Mouse (Mus musculus): ENCODE measurements around the gene Map2k7.
A peak's percentile ranks its signal among the peaks of the same experiment; 100 is the strongest.
"Not testable (repeated sequence)": the region's sequence is repeated elsewhere in the genome, so short reads cannot be mapped to it uniquely, and the experiment has no call there.

The Map2k7 gene

GRCm38 (mm10) chr8:4226739-4227347 is 11.7 kb upstream of the Map2k7 start, which contains the start of gene Lrrc8e:
Gene Lrrc8e (plus strand): TSS chr8:4226827.
- DNase-seq (ENCODE audit: low read depth, low spot score): no peak

DNA sequence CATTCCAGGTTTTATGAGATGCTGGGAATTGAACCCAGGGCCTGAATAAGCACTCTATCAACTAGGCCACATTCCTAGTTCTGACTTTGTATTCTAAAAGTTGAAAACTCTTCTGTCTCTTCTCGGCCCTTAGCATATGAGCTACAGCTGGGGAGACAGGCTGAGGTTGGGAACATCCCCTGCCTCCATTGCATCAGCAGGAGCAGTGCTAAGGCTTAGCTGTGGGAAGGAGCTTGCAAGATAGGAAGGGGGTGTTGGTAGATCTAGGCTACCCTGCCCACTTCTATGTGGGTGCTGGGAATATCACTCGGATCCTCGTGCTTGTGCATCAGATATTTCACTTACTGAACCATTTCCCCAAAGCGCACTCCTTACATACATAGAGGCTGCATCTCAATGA is 10.6 kb upstream of the Map2k7 start:
- DNase-seq (ENCODE audit: low read depth, low spot score): no peak

DNA sequence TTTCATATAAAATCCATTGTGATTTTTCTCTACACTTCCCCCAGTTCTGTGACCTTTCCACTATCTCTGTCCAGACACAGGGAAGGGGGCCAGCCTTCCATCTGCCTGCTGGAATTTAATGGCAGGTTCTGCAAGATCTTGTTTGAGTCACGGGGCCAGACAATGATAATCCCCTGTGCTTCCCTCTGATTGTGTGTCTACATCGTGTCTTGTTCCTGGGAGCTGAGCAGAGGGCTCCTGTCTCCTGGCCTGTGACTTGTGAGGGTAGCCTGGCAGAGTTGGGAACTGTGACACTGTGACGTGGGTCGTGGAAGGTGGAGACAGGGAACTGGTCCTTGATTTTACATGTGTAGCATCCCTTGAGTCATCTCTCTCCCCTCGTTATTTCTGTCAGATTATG is 8.8 kb upstream of the Map2k7 start:
- no peak for DNase-seq (ENCODE audit: low read depth, low spot score)

- no peak for DNase-seq (ENCODE audit: low read depth, low spot score)
These were observed 7.8 kb upstream of the Map2k7 start for GRCm38 (mm10) chr8:4230612-4231351.

DNA sequence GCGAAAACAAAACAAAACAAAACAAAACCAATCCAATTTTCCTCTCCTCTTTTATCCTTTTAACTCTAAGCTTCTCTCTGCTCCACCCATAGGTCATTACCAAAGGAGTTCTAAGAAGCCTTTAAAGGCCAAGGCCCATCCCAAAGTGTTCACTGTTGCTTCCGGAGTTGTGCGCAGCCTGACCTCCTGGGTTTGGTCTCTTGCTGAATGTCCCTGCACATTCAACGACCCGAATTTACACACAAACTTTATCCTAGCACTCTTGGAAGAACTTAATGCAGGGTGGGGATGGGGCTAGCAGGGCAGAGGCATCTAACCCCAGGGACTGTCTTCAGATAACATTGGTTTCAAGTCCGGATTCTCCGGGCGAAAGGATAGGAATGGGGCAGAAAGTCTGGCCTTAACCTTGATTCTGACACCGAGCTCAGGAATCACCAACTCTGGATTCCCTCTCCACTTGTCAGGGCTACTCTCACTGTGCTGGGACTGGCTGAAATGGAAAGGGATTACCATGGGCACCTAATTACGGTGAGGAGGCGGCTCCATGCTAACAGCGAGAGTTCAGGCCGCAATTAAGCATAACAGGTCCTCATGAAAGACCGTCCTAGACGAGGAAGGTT is 616 bp upstream of the Map2k7 start:
- DNase-seq (ENCODE audit: low read depth, low spot score): no peak

DNA sequence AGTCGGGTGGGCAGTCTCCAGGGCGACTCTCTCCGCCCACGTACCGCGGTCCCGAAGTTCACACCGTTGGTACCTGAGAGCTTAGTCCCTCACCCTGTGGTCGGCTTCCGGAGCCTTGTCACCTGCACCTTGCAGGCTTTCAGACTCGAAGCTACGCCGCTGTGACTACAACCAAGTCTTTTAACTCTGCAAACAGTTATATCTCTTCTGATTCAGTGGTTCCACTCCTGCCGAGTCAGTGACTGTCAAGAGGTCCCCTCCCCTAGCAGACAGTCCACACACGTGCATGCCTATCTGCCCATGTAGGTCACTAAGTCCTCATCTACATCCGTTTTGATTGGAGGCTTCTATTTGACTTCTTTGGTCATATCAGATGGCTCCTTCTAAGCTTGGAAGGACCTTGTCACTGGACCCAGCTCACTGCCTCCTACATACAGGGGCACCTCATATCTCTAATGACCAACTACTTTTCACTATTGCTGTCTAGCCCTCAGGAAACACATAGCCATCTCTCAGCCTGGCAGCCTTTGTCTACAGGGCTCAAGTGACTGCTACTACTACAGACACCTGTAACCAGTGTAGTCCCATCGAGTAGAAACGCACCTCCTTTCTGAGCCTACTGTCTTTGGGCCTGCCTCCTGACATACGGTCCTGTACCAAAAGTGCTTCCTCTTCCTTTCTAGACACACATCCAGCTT is 802 bp downstream of the Map2k7 start:
- peak; percentile 44 for DNase-seq (ENCODE audit: low read depth, low spot score)

DNA sequence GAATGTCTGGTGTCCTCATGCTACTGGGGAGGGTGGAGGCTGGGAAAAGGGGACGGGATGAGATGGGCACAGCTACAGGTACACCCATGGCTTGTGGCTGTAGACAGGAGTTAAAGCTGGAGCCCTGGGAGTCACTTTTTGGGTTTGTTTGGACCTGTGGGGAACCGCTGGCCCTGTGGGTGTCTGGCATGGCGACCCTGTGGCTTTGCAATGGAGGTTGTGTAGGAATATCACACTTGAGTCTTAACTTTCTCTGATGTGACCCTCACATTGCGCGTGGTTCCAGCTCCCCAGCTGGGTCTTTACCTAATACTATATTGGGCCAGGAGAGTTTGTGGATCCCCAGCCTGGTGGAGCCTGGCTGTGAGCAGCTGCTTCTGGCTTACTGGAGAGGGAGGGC is 6.5 kb downstream of the Map2k7 start:
- DNase-seq (ENCODE audit: low read depth, low spot score): no peak

- DNase-seq (ENCODE audit: low read depth, low spot score): no peak
These were observed 7.2 kb downstream of the Map2k7 start for GRCm38 (mm10) chr8:4245737-4246136.

GRCm38 (mm10) chr8:4247241-4247640 is 8.7 kb downstream of the Map2k7 start:
- DNase-seq (ENCODE audit: low read depth, low spot score): no peak

- DNase-seq (ENCODE audit: low read depth, low spot score): no peak
These were observed 9.5 kb downstream of the Map2k7 start, which contains the start of gene Tgfbr3l for GRCm38 (mm10) chr8:4247951-4248540. Gene Tgfbr3l (plus strand): TSS chr8:4248214.

DNA sequence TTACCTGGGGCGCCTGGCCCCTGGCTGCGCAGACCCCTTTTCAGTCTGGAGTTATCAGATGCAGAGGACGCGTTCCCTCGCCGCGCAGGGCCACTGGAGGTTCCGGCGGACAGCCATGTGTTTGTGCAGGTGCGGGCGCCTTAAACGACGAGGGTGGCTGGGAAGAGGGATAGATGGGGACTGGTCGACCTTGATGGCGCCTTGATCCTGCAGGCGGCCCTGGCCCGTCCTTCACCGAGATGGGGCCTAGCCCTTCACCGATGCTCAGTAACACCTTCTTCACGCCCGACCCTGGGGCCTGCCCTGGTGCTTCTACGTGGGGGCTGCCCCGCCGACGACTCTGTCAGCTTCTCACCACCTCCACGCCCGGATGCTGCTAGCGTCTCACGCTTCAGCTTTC is 10.7 kb downstream of the Map2k7 start:
- no peak for DNase-seq (ENCODE audit: low read depth, low spot score)

DNA sequence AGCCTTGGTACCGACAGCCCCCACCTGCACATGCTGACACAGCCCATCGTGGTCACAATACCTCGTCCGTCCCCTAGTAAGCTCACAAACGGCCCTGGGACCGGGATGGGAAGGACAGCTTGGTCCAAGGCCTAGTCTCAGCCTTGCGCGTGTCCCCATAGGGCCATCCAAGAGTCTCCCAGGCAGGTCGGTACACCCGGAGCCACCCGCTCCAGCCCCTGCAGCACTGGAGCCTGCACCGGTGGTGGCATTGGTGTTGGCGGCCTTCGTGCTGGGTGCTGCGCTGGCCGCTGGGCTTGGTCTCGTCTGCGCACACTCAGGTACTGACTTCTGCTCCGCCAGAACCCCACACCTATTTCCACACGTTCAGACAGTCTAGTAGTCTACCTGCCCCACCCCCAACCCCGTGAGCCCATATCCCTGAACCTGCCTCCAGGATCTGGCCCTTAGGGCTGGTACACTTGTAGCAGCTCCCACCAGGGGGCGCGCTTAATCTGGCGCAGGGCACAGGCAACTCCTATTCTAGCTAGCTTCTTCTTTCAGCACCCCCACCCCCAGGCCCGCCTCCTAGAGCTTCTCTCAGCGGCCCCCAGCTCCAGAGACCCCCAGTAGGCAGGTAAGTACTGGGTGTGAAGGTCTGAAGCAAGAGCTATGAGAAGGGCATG is 11.9 kb downstream of the Map2k7 start:
- DNase-seq (ENCODE audit: low read depth, low spot score): peak; percentile 93

GRCm38 (mm10) chr8:4252116-4252760 is 13.7 kb downstream of the Map2k7 start:
- DNase-seq (ENCODE audit: low read depth, low spot score): peak; percentile 87

GRCm38 (mm10) chr8:4252934-4253841 is 14.6 kb downstream of the Map2k7 start, which contains the start of gene Snapc2:
Gene Snapc2 (plus strand): TSS chr8:4253080.
- peak; percentile 99 for DNase-seq (ENCODE audit: low read depth, low spot score)

DNA sequence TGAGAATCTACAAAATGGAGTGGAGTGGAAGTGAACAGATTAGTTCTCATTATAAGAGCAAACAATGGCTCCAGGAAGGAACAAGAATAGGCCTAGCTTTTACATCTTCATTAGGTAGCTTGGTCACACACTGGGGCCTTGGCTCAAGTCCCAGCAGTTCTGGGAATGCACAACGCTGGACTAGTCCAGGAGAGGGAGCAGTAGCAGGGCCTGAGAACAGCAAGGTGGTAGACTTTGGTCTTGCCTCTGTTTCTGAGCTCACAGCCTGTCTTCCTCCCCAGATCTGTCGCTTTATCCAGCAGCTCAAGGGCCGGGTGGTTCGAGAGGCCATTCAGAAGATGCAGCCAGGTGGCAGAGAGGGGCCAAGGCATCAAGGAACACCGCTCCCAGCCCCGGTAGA is 15.5 kb downstream of the Map2k7 start:
- peak; percentile 95 for DNase-seq (ENCODE audit: low read depth, low spot score)

- DNase-seq (ENCODE audit: low read depth, low spot score): not testable (repeated sequence)
These were observed 16.9 kb downstream of the Map2k7 start for GRCm38 (mm10) chr8:4255471-4255870.

- no peak for DNase-seq (ENCODE audit: low read depth, low spot score)
These were observed 18.4 kb downstream of the Map2k7 start for GRCm38 (mm10) chr8:4256911-4257310.

DNA sequence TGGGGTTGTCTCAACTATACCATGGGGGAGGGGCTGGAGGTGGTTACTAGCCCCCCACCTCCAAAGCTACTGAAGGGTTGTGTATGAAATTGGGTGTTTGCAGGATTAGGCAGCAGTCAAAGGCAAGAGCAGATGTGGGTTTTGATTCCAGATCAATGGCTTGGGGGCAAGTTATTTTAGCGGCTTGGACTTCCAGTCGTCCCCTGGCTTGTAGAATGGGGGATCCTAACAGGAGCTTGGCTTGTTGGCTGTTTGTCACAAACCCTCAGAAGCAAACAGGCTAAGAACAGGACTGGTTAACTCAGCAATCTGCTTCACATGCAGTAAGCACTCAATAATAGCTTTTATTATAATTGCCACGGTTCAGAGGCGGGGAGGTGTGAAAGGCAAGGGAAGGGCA is 18.8 kb downstream of the Map2k7 start:
- DNase-seq (ENCODE audit: low read depth, low spot score): no peak

- DNase-seq (ENCODE audit: low read depth, low spot score): peak; percentile 89
These were observed 19.7 kb downstream of the Map2k7 start for GRCm38 (mm10) chr8:4258233-4258632.

DNA sequence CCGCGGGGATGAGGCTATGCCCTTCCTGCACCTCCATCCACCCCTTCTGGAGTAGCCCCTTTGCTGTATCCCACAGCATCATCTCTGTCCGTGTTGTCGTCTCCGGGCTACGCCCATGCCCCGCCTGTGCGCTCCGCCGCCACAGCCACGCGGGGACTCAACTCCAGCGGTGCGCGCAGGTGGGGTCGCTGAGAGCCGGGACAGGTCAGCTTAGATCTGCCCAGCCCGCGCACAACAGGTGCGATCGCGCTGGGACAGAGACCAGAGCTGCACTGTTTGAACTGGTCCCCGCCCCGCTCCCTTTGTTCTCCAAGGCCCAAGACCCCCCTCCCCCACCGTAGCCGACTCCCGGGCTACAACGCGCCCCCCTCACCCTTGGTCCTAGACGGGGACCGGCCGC is 20.1 kb downstream of the Map2k7 start:
- DNase-seq (ENCODE audit: low read depth, low spot score): no peak

Data from 3T3-L1 (cell line).